Mouse (Mus musculus) bone marrow macrophage, adult 2 months (primary cell): Measurements from ENCODE around the gene Olfr109. TPM values are rescaled to one million over a fixed set of nuclear protein-coding genes. Genes with fewer than 3 reads are reported as not detected.

Source experiments
- H3K27ac ChIP-seq: 2 replicates; pipeline ENCODE4 v1.5.1; 2012; ENCODE audit warnings: low read depth, low read length; ENCODE audit not compliant: insufficient read depth
- H3K4me1 ChIP-seq: 2 replicates; pipeline ENCODE4 v1.6.1; 2012; ENCODE audit warnings: low read length; ENCODE audit not compliant: control insufficient read depth, insufficient read depth
- H3K4me3 ChIP-seq: 2 replicates; pipeline ENCODE4 v1.5.1; 2012; ENCODE audit warnings: mild to moderate bottlenecking, low read length, moderate library complexity; ENCODE audit not compliant: insufficient read depth
- CTCF ChIP-seq: IDR thresholded peaks from 2 replicates; pipeline ENCODE4 v1.5.1; 2012; ENCODE audit warnings: low read depth, mild to moderate bottlenecking, low read length, moderate library complexity
- POLR2A ChIP-seq: IDR thresholded peaks from 2 replicates; pipeline ENCODE4 v1.6.1; 2012; ENCODE audit warnings: mild to moderate bottlenecking, low read depth, low read length, borderline replicate concordance
- polyA plus RNA-seq: library from polyadenylated mRNA; stranded (reverse); fragments of >200 nt; gene quantifications from 2 replicates; pipeline ENCODE4 v1.2.4, GENCODE M21; 2012; ENCODE audit not compliant: missing spikeins, insufficient read depth, insufficient read length

The Olfr109 gene
- 0.35 TPM in 1 of 2 replicates, not detected in the other for polyA plus RNA-seq

DNA sequence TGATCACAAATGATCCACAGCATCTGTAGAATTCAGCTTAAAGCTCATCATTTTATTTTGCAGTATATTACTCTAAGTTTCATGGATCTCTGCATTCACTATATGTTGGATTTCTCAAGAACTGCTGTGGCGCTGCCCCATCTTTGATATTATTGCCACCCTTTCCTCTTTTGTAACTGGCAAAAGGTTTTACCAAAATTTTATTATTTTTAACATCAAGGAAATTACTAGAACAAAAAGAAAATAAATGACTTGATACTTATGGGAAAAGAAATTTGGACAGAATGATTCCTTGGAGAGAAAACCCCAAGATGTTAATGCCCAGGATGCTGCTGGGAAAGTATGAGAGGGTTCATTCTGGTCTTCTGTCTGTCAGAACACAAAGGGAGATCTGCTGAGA, at the start of gene Olfr109:
Gene Olfr109, plus strand, starts transcription at position 301 of the 400 bp plus-strand sequence.
- TF ChIP-seq CTCF: no peak
- TF ChIP-seq POLR2A: no peak
- Histone ChIP-seq H3K4me3 (no peak within 1 kb of the TSS), H3K4me1 (0 out of 2 replicates have a peak, but pooled peaks cover 2% of the 10 kb centered on the region), H3K27ac (no peak within 1 kb of the TSS)

DNA sequence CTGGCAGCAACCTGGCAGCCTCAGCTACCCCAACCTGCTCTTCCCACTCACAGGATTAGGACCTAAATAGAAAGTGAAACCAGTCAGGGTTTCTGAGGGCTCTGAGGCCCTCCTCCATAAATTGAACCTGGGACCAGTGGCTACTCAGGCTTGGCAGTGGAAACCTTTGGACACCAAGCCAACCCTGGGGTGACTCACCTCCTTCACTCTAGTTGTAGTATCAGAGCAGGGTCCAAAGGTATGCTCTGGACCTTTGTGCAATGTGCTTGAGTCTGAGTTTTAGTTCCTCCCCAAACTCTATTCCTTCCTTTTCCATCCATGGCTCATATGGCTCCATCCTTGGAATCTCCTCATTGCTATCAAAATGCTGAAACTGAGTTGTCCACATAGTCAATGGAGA, 45.3 kb upstream of the Olfr109 start:
- H3K4me1 ChIP-seq: 0 out of 2 replicates have a peak, but pooled peaks cover 5% of the 10 kb centered on the region

DNA sequence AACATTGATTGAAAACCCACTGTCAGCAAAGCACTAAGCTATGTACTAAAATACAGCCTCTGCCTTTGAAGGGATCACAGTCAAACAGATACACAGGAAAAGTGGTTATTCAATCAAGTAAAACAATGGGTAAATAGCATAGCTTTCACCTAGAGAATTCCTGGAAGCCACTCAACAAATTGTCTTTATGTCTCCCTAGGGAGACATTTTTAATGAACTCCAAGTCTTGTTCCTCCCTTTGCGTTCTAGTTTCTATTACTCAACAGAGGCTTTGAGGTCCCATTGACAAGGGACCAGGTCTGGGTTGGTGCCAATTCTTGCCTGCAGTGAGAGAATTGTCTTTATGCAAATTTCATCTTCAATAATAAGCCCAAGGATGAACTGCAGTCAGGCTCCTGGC, 13.5 kb upstream of the Olfr109 start, which contains the start of gene Olfr108:
Gene Olfr108, plus strand, starts transcription at position 301 of the 400 bp plus-strand sequence.
- no peak within 1 kb of the TSS for H3K4me3 ChIP-seq
- H3K27ac ChIP-seq: no peak within 1 kb of the TSS
- no peaks in the 10 kb centered on the region for H3K4me1 ChIP-seq
- TF ChIP-seq POLR2A: no peak

More for the DNA sequence above, 45.3 kb upstream of the Olfr109 start:
- Histone ChIP-seq H3K27ac (no peak overlapping the region), H3K4me3 (no peak overlapping the region)
- TF ChIP-seq POLR2A: no peak
- TF ChIP-seq CTCF: no peak

DNA sequence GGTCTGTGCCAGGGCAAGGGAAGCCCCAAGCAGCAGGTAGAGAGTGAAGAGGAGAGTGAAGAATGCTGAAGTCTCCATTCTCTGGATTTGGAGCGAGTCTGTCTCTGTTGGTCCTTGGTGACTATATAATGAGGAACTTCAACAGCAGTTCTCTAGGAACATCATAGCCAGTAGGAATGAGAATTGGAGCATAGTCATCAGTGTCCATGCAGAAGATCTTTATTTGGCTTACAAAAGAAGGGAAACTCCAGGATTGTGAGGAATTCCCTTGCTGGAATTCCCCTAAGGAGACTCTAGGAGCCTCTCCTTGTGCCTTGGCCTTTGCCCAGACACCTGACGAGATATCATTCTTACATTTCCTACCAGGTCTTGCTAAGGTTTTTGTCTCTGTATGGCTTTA, 24.7 kb downstream of the Olfr109 start, which contains the start of gene H2-M2:
Gene H2-M2, minus strand, starts transcription at position 101 of the 400 bp plus-strand sequence.
- H3K4me3 ChIP-seq: no peak within 1 kb of the TSS
- peaks cover 8% of the 10 kb centered on the region for H3K4me1 ChIP-seq
- no peak within 1 kb of the TSS for H3K27ac ChIP-seq
- TF ChIP-seq CTCF (no peak), POLR2A (no peak)

DNA sequence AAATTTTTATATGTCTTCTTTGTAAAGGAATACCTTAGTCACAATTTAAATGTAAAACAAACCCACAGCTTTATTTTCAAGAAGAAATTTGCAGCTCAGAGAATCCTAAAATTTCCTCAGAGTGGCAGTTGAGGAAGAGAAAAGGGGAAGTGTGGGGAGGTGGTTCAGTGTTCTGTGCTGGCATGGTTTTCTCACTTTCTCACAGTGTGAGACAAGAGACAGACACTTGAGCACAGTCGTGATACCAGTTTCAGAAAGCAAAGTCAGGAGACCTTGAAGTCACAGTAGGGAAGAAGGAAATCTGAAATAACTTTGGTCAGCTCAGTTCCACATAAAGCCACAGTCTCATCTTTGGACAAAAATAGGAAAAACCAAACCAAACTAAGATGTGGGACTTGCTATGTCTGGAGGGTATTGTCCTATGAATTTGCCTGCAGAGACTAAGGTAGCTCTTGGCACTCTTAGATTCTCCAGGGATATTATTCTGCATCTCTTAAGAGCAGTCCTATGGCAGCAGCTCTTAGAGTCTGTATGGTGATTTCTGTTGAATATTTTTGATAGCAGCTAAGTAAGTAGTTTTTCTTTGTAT, 33.3 kb downstream of the Olfr109 start, which contains the start of gene Olfr110:
Gene Olfr110, plus strand, starts transcription at position 539 of the 589 bp plus-strand sequence.
- TF ChIP-seq POLR2A (no peak), CTCF (no peak)
- Histone ChIP-seq H3K27ac (peak within 1 kb of the TSS; percentile 75), H3K4me1 (peaks cover 10% of the 10 kb centered on the region), H3K4me3 (no peak within 1 kb of the TSS)

DNA sequence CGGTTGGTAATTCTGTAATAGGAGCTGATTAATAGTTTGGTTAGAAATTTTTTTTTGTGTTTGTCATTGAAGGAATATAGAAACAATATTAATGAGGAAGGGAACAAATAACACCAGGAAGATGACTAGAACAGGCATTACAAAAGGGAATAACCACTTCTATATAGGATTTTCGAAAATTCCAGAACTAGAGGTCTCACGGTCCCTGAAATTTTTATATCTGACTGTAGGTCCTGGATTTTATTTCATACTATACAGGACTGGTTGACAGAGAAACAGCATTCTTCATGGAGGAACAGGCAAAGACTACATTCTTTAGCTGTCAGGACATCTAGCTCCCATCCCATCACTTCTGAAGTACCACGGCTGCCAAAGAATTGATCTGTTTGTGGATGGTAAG, 49.0 kb downstream of the Olfr109 start, which contains the start of gene Olfr111:
Gene Olfr111, plus strand, starts transcription at position 301 of the 400 bp plus-strand sequence.
- no peak for TF ChIP-seq CTCF
- TF ChIP-seq POLR2A: no peak
- H3K27ac ChIP-seq: no peak within 1 kb of the TSS
- H3K4me1 ChIP-seq: no peaks in the 10 kb centered on the region
- H3K4me3 ChIP-seq: no peak within 1 kb of the TSS

Other genes with a start within 250 kb of the Olfr109 start
- gene Olfr95, start 245.8 kb upstream of the Olfr109 start, polyA plus RNA-seq: not detected in 2 replicates
- gene Olfr96, start 238.8 kb upstream of the Olfr109 start, polyA plus RNA-seq: not detected in 2 replicates
- gene Olfr97, start 221.6 kb upstream of the Olfr109 start, polyA plus RNA-seq: not detected in 2 replicates
- gene Olfr98, start 195.2 kb upstream of the Olfr109 start, polyA plus RNA-seq: not detected in 2 replicates
- 48.3 and 53.5 TPM in 2 replicates for gene H2-M3, start 188.7 kb upstream of the Olfr109 start, polyA plus RNA-seq
- not detected in 2 replicates for gene Olfr99, start 175.5 kb upstream of the Olfr109 start, polyA plus RNA-seq
- not detected in 2 replicates for gene Olfr101, start 154.6 kb upstream of the Olfr109 start, polyA plus RNA-seq
- gene Olfr102, start 141.9 kb upstream of the Olfr109 start, polyA plus RNA-seq: not detected in 2 replicates
- gene Olfr103, start 119.2 kb upstream of the Olfr109 start, polyA plus RNA-seq: not detected in 2 replicates
- not detected in 2 replicates for gene Olfr104-ps, start 99.3 kb upstream of the Olfr109 start, polyA plus RNA-seq
- not detected in 2 replicates for gene Olfr105-ps, start 79.9 kb upstream of the Olfr109 start, polyA plus RNA-seq
- gene Olfr106-ps, start 68.5 kb upstream of the Olfr109 start, polyA plus RNA-seq: not detected in 2 replicates
- not detected in 2 replicates for gene Olfr107, start 59.7 kb upstream of the Olfr109 start, polyA plus RNA-seq
- not detected in 2 replicates for gene Olfr108, start 13.4 kb upstream of the Olfr109 start, polyA plus RNA-seq
- 1.1 TPM in 1 of 2 replicates, not detected in the other for gene H2-M2, start 24.6 kb downstream of the Olfr109 start, polyA plus RNA-seq
- 0.75 and 1.3 TPM in 2 replicates for gene Olfr110, start 33.6 kb downstream of the Olfr109 start, polyA plus RNA-seq
- gene Olfr111, start 49.1 kb downstream of the Olfr109 start, polyA plus RNA-seq: 4.6 and 5.8 TPM in 2 replicates
- not detected in 2 replicates for gene Olfr112, start 110.5 kb downstream of the Olfr109 start, polyA plus RNA-seq
- gene Olfr113, start 118.7 kb downstream of the Olfr109 start, polyA plus RNA-seq: not detected in 2 replicates
- gene Olfr114, start 133.8 kb downstream of the Olfr109 start, polyA plus RNA-seq: not detected in 2 replicates
- not detected in 2 replicates for gene Olfr115, start 168.2 kb downstream of the Olfr109 start, polyA plus RNA-seq
- not detected in 2 replicates for gene Olfr116, start 168.3 kb downstream of the Olfr109 start, polyA plus RNA-seq
- gene Olfr117, start 204.9 kb downstream of the Olfr109 start, polyA plus RNA-seq: 0.25 TPM in 1 of 2 replicates, not detected in the other
- not detected in 2 replicates for gene Olfr118, start 208.1 kb downstream of the Olfr109 start, polyA plus RNA-seq
- gene Olfr119, start 237.6 kb downstream of the Olfr109 start, polyA plus RNA-seq: not detected in 2 replicates